Mouse (Mus musculus) brown adipose tissue, adult 24 weeks (tissue): ENCODE measurements around the gene Mcm3. TPM values are rescaled to one million over a fixed set of nuclear protein-coding genes. Genes with fewer than 3 reads are reported as not detected.

ENCODE experiments used
- H3K27ac ChIP-seq: fragments of 200-500 bp; replicated peaks from 2 replicates; pipeline ENCODE4 v1.5.1; 2012; ENCODE audit warnings: low read depth, mild to moderate bottlenecking, low read length
- H3K4me1 ChIP-seq: fragments of 200-500 bp; 2 replicates; pipeline ENCODE4 v1.6.1; 2012; ENCODE audit warnings: low read length, mixed read lengths; ENCODE audit not compliant: control insufficient read depth, insufficient read depth, insufficient read length
- H3K4me3 ChIP-seq: fragments of 200-500 bp; 2 replicates; pipeline ENCODE4 v1.5.1; 2012; ENCODE audit warnings: low read depth, mild to moderate bottlenecking, low read length, moderate library complexity; ENCODE audit not compliant: insufficient read depth
- polyA plus RNA-seq: library from polyadenylated mRNA; stranded (reverse); fragments of >200 nt; gene quantifications from 2 replicates; pipeline ENCODE4 v1.2.4, GENCODE M21; 2012; ENCODE audit not compliant: missing spikeins, insufficient read depth, insufficient read length

The Mcm3 gene
- 1.6 and 2.2 TPM in 2 replicates for polyA plus RNA-seq

DNA sequence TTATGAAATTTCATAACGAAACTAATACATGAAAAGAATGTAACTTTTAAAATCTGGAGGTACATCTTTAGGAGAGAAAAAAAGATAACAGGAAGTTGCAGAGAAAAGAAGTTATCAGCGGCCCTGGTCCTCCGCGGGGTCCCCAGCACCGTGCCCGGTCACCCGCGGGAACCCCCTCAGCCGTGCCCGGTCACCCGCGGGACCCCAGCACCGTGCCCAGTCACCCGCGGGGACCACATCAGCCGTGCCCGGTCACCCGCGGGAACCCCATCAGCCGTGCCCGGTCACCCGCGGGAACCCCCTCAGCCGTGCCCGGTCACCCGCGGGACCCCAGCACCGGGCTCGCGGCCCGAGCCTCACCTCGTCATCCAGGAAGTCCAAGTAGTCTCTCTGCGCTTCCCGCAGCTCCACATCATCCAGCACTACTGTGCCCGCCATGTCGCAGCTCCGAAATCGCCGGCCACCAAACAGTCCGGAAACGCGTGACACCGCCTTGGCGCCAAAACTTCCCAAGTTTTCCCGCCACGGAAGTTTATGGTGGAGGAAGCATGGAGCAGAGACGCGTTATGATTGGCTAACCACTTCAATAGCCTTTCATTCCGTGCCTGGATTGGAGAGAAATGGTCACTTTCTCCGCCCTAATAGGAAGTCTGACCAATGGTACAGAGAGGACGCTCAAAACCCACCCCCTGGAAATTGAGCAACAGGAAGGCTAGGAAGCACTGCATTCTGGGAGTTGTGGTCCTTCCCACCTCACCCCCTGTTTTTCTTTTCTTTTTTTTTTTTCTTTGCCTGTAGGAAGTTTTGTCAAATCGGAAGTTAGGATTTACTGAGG is at the start of gene Mcm3:
Gene Mcm3, minus strand, starts transcription at position 542 of the 835 bp plus-strand sequence.
- H3K27ac ChIP-seq: no peak within 1 kb of the TSS
- 0 out of 2 replicates have a peak, but pooled peaks cover 4% of the 10 kb centered on the region for H3K4me1 ChIP-seq
- peak within 1 kb of the TSS; percentile 67 for H3K4me3 ChIP-seq

DNA sequence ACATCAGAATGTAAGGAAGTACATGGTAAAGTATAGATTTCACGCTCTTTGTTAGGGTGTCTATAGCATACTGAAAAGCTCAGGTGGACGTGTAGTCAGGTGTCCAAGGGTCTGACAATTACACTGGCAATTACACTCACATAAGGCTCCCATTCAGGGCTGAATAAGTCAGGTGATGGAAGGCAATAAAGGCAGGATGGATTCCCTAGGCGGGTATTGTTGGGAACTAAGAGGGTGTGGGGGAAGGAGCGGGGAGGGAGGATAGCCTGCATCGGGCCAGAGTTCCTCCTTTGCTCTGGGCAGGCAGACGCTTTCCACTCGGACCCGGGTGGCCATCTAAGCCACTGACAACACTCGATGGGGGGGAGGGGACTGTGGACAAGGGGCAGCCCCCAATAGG is 47.9 kb upstream of the Mcm3 start:
- Histone ChIP-seq H3K4me1 (no peaks in the 10 kb centered on the region), H3K4me3 (no peak overlapping the region), H3K27ac (no peak overlapping the region)

DNA sequence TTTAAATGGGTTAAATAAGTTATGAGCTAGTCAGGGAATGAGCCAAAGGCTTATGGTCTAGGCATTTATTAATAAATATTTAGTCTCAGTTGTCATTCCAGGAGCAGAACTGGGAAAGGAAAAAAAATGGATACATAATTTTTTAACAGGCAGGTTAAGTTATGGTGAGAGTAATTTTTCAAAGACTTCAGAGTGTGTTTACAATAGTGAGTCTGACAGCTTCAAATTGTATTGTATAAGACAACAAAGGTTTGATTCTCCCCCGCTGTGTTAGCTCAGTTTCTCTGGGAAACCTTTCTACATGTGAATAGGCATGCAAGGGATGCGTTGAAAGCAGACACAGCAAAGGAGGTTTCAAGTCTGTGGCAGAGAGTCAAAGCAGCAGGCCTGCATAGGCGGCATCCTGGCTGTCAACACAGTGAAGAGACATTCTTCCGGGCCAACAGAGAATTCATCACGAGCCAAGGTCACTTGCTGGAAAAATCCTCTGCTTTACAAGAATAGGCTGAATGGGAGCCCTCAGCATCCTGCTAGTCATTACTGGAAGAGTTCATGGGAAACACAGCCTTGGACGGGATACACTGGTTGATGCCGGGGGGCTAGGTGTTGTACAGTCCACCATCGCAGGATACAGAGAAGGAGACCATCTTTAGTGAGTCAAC is 47.3 kb upstream of the Mcm3 start:
- no peaks in the 10 kb centered on the region for H3K4me1 ChIP-seq
- H3K4me3 ChIP-seq: no peak overlapping the region
- H3K27ac ChIP-seq: no peak overlapping the region

DNA sequence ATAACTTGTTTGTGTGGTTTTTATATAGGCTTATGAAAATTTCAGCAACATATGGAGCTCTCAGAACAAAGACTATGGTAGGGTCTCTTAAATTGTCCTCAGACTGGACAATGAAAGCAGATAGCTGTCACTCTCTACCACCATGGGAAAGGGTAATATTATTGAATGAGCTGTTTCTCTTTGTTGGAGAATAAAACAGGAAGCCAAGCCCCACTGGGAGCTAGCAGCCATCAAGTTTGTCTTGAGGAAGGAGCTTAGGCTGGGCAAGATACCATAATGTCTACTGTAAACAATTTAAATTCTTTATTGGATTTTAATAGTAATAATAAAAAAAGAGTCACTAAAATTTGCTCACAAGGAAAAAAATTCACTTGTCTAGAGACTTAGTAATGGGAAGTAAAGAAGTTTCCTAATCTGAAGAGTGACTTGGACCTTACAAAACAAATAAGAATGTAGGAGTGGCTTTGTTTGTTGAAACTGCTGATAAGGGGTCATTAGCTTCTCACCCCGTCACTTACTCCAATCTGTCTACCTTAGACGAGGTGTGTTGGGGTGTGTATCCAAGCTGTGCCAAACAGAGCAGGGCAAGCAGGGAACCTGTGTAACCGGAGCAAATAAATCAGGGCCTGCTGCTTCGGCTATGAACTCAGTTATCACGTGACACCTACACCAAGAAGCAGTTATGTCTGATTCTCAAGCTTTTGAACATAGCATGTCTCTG is 43.5 kb upstream of the Mcm3 start:
- Histone ChIP-seq H3K4me3 (no peak overlapping the region), H3K4me1 (no peaks in the 10 kb centered on the region), H3K27ac (no peak overlapping the region)

DNA sequence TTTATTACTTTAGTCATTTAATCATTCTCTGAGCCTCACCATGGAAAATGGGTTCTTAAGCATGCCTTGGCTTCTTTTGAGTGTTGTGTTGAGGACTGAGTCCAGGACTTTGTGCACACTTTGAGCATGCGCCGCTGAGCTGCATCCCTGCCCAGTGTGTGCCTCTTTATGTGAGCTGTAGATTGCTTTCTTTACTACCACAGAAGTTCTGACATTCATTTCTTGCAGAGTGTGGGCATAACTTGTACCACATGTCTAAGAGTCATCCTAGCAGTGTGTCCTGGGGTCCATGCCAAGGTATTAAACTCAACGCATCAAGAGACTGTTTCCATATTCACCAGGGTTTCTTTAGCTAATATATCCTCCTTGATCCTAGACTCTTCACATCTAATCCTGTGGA is 41.8 kb upstream of the Mcm3 start:
- Histone ChIP-seq H3K4me1 (no peaks in the 10 kb centered on the region), H3K27ac (no peak overlapping the region), H3K4me3 (no peak overlapping the region)

DNA sequence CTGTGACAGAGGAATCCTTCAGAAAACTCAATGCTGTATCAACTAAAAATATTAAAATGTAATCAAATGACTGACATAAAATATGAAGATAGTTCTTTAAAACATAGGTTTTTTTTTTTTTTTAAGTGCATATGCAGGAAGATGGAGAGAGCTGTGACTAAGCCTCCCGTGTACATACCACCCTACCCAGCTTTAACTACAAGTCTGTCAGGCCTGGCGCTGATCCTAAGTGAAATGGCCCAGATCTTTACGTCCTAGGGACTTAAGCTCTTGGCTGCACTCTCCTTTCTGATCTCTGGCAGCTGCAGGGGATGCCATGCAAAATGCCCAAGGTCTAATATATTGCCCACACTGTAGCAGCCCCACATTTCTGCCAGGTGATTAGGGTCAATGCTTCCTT is 40.7 kb upstream of the Mcm3 start:
- Histone ChIP-seq H3K4me3 (no peak overlapping the region), H3K4me1 (no peaks in the 10 kb centered on the region), H3K27ac (no peak overlapping the region)

DNA sequence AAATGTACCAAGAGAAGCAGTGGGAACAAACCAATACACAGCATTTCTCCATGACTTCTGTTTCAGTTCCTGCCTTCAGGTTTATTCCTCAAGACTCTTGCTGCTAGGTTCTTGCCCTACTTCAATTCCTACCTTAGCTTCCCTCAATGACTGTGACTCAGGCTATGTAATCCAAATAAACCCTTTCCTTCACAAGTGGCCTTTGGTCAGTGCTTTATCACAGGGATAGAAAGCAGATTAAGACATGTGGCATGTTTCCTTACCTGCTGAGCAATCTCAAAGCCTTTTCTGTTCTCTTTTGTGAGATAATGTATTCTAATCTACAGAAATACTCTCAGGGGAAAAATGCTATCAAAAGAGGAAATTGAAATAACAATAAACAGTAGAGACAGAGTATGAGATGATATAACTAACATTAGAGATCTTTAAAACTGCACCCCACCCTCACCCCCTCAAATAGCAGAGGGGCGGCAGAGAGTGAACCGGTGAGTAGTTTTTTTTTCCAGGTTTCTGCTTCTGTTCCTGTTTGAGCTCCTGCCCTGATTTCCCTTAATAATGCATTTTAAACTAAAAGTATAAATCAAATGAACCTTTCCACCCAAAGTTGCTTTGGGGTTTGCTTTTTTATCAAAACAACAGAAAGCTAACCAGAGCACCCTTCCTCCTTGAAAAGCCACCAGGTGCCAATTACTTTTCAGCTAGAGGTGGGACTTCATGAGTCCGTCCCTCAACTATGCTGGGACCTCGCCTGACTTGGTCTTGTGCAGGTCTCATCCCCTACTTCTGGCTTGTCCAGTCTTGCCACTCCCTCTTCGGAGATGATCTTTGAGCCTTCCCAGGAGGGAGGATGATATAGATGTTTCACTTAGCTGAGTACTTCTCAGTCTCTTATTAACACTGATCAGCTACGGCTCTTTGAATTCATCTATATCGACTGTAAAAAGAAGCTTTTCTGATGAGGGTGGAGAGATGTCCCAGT is 37.1 kb upstream of the Mcm3 start:
- Histone ChIP-seq H3K4me3 (no peak overlapping the region), H3K27ac (no peak overlapping the region), H3K4me1 (no peaks in the 10 kb centered on the region)

DNA sequence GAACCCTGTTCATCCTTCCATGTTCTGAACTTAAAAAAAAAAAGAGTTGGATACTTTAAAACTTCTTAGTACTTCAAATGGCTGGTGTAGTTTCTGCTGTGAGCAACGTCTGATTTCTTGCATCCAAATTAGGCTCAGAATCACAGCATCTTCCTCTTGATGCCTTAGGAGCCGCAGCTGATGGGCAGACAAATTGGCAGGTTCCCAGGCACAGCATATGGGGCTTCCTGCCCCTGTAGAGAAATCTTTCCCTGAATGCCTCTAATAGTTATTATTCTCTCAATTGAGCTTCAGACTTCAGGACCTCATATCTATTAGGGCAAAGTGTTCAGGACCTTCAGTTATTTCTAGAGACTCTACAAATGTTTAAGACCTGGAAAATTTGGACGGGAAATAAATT is 19.8 kb upstream of the Mcm3 start:
- no peak overlapping the region for H3K4me3 ChIP-seq
- H3K4me1 ChIP-seq: no peaks in the 10 kb centered on the region
- no peak overlapping the region for H3K27ac ChIP-seq

DNA sequence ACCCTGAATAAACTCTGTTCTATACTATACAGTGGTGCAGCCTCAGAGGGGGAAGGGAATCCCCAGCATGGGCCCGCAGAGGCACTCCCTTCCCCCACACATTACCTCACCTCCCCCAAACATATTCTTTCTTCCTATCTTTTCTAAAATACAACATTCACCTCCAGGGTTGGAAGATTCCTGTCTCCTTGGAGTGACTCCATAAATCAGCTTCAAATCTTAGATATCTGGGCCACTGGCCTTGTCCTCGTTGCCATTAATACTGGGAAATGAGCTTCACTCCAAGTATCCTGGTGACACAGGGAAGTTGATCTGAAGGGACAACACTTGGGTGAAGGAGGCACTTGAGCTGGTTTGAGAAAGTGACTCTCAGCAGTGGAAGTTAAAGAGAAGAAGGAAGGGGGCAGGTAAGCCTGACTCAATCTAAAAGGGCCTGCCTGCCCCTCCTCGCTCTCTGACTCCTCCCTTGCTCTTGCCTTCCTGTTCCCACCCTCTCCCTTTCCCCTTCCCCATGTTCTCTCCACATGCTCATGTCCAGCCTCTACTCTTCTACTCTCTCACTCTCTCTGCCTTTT is 16.5 kb upstream of the Mcm3 start:
- Histone ChIP-seq H3K27ac (no peak overlapping the region), H3K4me3 (no peak overlapping the region)

DNA sequence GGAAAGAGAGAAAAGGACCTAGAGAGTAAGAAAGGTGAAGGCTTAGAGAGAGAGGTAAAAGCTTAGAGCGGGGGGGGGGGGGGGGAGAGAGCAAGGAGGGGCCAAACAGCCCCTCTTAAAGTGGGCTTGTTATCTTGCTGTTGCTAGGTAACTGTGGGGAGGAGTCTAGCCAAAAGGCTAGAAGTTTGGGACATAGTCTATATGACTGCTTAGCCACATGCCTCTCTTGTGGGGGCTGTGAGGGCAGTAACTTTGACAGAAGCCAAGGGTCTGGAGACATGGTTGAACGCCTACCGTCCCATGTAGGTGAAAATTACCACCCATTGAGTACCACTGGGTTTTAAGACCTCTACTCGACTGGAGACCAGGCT is 13.0 kb upstream of the Mcm3 start:
- no peak overlapping the region for H3K4me3 ChIP-seq
- H3K27ac ChIP-seq: no peak overlapping the region
- H3K4me1 ChIP-seq: no peaks in the 10 kb centered on the region

More for the DNA sequence above, 16.5 kb upstream of the Mcm3 start:
- no peaks in the 10 kb centered on the region for H3K4me1 ChIP-seq

DNA sequence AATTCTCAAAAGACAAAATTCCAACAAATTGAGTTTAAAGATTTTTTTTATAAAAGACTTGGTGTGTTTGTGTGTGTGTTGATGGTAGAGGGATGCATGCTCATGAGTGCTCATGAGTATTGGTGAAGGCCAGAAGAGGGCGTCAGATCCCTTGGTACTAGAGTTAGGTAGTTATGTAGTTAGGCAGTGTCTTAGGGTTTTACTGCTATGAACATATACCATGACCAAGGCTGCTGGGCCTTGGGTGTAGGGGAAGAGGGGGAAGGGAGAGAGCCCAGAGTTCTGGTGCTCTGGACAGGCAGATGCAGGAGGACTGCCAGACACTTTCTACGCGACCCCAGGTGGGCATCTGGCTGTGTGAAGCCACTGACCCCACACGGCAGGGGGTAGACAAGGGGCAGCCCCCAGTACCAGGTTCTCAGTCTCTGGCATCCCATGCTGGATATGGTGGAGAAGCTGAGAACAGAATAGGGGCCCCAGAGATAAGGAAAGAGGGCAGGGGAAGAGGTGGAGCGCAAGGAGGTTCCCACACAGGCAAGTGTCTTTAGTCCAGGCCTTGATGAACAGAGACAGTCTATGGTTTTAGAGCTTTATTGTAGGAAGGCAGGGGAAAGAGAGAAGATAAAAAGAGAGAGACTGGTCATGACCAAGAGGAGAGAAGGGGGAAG is 12.5 kb upstream of the Mcm3 start:
- no peaks in the 10 kb centered on the region for H3K4me1 ChIP-seq
- H3K27ac ChIP-seq: no peak overlapping the region
- H3K4me3 ChIP-seq: no peak overlapping the region

DNA sequence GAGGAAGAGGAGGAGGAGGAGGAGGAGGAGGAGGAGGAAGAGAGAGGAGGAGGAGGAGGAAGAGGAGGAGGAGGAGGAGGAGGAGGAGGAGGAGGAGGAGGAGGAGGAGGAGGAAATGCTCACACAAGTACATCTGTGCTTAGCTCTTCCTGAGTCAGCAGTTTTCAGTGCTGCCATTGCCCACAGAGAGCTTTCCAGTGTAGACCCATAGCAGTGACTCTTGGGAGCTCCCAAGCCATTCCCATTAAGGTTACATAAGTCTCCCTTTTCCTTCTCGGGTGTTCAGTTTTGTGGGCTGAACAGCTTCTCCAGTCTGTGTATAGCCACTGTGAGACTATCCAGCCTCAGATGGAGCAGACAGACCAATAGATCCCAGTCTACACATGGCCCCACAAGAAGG is 10.4 kb upstream of the Mcm3 start:
- no peaks in the 10 kb centered on the region for H3K4me1 ChIP-seq
- no peak overlapping the region for H3K4me3 ChIP-seq
- H3K27ac ChIP-seq: no peak overlapping the region

DNA sequence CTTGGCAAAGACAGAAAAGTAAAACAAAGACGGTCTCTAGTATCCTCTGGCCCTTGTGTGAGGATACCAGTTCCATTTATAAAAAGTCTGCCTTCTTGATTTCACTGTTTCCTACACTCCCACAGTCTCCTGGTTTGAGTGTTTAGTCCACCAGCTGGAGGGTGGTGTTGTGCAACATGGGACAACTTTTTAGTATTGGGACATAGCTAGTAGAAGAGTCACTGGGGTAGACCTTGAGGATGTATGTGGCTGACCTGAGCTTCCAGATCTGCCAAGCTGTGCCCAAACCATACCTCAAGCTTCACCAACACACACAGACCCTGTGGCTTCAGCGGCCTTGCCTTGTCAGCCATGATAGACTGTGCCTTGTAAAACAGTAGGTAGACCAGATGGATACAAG is 7.9 kb upstream of the Mcm3 start:
- Histone ChIP-seq H3K4me3 (no peak overlapping the region), H3K27ac (no peak overlapping the region), H3K4me1 (no peaks in the 10 kb centered on the region)

DNA sequence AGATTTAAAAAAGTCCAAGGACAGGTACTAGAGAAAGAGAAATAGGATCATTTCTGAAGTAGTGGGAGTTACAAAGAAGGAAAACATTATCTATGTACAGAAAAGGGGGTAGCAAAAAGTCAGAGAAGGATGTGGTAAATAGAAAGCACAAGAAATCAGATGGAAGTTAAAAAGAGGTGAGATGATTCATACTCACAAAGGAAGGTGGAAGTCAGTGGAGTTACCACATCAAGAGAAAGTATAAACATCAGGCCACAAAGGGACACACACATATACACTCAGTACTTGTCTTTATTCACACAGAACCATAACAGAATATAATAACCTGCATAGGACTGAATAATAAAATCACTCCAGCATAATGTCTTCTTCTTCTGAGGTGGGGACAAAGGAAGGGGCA is 4.9 kb upstream of the Mcm3 start:
- H3K27ac ChIP-seq: no peak overlapping the region
- H3K4me1 ChIP-seq: no peaks in the 10 kb centered on the region
- no peak overlapping the region for H3K4me3 ChIP-seq
